Mouse (Mus musculus): ENCODE measurements around the gene Rxra.

- TF ChIP-seq CTCF (IDR thresholded peaks at IDR 0.05; ENCODE audit: insufficient read depth, low read depth, low read length) = no peak
- TF ChIP-seq POLR2A (IDR thresholded peaks at IDR 0.05; ENCODE audit: insufficient read depth, low read depth, low read length) = no peak
These were observed 5.5 kb upstream of the Rxra start for GRCm38 (mm10) chr2:27670746-27671145.
